Mouse (Mus musculus): ENCODE results near the gene Gm49354.
"Not testable (repeated sequence)": the region's sequence is repeated elsewhere in the genome, so short reads cannot be mapped to it uniquely, and the experiment has no call there.

Gm49354 gene

DNA sequence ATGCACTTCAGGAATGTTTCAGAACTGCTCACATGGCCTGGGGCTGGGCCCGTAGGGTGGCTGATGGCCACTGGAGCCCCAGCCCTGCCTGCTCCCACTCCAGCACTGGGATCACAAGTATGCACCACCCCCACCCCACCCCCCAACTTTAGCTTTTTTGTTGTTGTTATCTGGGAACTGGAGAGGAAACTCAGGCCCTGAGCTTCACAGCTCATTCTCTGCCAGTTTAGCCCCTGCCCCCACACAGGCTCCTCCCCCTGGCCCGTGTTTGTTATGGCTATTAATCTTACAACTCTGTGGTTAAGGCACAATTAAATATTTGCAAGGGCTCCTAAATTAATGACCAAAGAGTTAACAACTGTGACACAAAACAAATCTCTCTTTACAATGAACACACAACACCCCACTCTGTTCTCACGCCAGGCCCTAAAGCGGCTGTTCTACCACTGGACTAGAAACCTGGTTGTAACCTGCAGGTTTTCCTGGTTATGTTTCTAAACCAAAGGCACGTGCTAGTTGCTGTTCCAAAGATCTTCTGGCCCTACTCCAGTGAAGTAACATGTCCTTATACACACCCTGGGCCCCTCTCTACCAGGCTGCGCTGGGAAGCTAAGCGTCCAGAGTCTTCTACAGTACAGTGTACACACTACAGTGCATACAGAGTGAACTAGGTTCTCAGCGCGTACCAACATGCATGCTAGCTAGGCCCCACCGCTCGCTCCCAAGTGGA is 15.1 kb downstream of the Gm49354 start:
- DNase-seq, result peak; percentile 25

DNA sequence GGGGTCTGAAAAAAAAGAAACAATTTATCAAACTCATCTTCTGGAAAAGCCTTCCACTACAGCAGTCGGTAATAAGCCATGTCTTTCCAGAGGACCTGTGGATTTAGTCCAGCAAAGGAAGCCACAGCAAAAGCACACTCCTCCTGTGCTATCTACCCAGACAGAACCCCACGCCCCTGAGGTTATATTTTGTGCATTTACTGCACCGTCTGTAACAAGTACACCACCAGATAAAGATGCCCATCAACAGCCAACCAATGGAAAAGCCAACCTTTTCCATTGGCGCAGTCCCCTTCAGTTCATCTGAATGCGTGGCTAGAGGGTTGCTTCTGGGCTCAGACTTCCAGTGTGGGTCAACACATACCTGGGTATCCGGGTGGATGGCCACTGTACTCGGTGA is 19.3 kb downstream of the Gm49354 start:
- no peak for DNase-seq

DNA sequence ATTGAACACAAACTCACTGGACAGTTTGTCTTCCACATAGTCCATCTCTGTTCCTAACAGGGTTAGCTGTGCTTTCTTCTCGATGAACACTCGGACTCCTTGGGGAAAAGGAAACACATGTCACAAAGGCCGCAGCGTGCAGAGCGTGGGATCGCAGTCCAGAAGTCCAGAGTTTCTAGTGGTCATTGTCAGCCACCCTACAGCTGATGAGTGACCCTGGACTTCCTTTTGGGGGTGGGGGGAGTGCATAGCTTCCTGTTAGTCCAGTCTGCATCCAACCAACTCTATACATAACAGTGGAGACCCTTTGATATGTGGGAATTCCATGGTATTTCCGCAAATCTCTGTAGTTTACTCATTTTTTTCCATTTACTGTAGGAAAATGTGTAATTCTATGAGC is 25.1 kb downstream of the Gm49354 start:
- no peak for DNase-seq

DNA sequence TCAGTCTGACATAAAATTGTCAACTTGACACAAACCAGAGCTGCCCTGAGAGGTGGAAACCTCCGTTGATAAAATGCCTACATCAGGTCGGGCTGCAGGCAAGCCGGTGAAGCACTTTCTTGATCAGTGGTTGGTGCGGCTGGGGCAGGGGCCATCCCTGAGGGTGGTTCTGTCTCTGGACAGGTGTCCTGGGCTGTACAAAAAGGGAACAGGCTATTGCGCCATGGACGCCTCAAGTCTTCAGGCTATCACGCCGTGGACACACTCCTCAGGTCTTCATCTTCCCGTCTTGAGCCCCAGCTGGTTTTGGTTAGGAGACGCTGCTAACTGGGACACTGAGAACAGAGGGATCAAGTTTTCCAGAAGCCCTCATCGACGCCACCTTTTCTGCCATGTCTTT is 31.7 kb downstream of the Gm49354 start:
- no peak for DNase-seq

DNA sequence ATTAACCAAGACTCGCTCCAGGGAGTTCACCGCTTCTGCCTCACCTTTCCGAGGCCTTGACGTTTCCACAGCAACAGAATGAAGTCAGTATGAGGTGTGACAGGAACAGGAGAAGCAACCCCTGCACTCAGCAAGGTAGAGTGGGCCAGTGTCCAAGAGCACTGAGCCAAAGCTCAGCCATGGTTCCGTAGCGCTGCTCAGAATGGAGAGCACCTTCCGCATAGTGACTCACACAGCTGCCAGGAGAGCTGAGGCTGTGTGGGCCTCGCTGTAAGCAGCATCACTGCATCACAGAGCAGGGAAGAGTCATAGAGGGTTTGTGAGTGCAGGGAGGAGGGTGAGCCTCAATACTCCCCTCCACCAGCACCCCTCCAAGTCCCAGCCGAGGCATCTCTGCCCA is 35.3 kb downstream of the Gm49354 start, which contains the start of gene 1700014D04Rik:
Gene 1700014D04Rik, minus strand, starts transcription at position 42 of the 400 bp plus-strand sequence.
- DNase-seq, result no peak

DNA sequence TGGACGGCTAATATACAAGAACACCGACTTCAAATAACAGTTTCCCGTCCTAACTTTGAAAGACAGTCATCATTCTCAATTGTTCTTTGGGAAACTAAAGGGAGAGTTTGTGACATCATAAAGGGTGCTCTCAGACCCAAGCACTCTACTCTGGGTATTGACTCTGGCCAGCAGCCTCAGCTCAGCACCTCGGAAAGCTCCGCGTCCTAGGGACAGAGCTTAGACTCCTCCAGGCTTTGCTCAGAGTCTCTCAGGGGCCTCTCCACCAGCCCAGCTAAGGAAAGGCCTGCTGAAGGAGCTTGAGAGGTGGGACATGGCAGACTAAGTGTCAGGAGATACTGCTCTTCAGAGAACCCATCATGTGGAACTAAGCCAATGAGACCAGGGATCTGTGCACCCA is 35.9 kb downstream of the Gm49354 start:
- DNase-seq, result no peak

DNA sequence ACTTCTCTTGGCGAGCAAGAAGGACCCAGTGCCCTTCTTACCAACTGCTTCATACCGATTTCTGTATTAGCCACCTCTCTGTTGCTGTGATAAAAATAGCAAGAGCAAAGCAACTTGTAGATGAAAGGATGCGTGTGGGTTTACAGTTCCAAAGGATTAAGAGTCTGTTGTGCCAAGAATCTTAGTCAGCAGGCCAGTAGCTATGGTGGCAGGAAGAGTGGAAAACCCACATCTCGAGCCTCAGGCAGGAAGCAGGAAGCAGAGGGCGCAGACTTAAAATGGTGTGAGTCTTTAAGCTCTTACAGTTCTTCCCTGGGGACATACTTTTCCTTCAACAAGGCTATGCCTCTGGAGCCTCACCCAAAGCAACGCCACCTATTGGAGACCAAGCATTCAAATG is 36.6 kb downstream of the Gm49354 start:
- DNase-seq, result no peak

DNA sequence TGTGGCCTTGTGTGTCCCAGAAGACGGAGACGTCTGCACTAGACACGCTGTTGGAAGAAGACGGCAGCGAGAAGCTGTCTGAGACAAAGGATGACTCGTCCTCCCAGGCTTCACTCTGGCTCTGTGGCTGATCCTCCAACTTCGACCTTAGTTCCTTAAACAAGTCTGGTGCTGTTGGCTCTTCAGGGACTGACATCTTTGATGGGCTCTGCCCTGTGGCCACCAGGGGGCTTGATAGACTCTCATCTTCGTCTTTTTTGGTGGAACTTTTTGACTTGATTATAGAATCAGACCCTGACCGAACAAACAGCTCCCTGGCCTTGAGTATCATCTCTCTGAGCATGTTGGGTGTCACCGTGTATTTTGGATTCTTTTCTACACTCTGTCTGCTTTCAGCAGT is 40.3 kb downstream of the Gm49354 start:
- no peak for DNase-seq

DNA sequence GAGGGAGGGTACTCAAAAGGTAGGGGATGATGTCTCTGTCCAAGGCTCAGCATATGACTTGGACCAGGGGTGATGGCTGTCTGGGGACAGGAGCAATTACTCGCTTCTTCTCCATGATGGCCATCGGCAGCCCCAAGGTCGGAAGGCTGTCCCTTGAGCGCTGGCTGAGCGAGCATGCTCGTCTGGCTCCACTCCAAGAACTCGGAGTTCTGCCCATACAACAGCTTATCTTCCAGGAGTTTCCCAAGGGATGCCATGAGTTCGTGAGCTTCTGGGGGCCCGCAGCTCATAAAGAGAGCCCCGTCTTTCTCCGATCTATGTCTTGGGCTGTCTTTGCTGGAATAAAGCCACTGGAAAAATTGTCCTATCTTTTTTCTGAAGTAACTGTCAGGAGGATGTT is 40.9 kb downstream of the Gm49354 start:
- DNase-seq, result no peak

DNA sequence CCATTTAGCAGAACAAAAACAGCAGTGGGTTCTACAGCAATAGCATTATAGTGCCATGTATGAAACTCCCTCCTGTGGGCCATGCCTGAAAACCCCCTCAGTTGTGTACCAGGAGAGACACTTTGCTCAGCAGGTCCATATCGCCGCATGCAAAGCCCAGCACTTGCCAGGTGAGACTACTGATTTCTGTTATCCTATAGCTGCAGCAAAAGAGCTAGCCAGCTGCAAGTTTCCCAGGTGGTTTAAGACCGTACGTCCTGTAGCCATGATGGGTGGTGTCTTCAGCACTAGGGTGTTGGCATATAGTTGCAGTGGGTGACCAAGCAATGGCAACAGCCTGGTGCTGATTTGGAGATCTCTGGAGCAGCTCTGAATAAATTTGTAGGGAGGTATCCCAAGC is 42.6 kb downstream of the Gm49354 start:
- no peak for DNase-seq

DNA sequence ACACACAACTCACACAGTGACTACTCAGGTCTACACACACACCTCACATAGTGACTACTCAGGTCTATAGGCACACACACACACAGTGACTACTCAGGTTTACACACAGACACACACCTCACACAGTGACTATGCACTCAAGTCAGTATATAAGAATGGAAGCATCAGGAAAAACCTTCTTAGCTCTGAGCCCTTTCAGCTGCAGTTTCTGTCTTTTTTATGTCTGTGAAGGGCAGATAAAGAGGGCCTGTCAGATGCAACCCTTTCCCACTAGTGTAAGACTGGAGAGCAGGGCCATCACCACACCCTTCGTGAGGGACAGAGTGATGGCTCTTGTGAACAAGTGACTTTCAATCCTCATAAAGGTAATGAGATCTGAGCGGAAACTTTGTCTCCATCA is 43.6 kb downstream of the Gm49354 start:
- DNase-seq, result no peak

DNA sequence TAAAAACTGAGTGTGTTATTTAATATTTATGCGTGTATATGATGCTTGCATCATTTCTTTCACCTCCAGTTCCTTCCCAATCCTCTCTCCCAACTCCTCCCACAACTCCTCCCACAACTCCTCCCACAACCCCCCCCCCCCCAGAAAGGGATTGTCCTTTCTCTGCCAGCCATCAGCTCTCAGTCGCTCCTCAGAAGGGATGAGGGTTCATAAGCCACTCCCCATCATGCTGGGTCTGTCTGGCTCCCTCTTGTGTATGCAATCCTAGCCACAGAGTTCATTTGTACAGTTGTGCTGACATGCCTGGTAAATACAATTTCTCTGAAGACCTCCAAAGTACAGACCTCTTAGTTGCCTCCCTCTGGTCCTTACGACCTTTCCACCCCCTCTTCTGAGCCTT is 46.9 kb downstream of the Gm49354 start:
- no peak for DNase-seq

DNA sequence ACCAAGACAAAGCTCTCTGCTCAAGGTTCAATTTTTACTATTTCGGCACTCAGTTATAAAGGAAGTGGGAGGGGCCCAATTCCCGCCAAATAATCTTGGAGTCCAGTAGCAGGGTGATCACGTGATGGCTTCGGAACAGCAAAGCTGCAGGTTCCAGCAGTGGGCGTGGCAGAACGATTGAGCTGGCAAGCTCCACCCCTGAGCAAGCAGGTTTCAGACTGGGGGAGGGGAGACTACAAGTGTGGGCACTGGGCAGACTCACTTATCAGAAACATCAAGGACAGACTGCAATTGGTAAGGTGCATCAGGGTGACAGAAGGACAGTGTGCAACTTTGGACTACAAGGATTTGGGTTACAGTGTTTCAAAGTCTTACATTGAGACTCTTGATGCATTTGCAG is 47.7 kb downstream of the Gm49354 start:
- DNase-seq, result not testable (repeated sequence)

DNA sequence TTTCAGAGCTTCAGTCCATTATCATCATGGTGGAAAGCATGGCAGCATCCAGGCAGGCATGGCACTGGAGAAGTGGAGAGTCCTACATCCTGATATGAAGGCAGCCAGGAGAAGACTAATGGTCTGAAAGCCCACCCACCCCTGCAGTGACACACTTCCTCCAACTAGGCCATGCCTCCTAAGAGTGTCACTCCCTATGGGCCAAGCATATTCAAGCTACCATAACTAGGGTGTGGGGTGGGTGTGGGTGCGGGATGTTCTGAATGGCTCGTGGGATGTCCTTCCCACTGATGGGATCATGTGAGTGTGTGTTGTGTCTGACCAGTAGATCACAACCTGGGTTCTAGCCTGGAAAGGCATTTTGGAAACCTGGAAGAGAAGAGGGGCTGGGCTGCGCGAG is 48.1 kb downstream of the Gm49354 start:
- DNase-seq, result no peak

DNA sequence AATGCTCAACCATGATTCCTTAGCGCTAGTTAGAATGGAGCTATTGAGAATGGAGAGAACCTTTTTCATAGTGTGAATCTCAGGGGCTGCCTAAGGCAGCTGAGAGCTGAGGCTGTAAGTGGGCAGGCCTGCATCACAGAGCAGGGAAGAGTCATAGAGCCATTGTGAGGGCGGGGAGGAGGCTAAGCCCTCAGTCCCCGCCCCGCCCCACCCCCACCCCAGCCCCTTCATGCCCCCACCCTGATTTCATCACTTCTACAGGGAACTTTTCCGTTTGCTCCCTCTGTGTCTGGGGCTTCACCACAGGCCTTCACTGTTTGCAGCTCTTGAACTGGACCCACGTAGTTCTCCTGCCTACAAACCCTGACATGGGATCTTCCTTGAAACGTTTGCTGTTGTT is 50.4 kb downstream of the Gm49354 start, which contains the start of gene Spata31d1d:
Gene Spata31d1d, minus strand, starts transcription at position 101 of the 400 bp plus-strand sequence.
- no peak for DNase-seq

DNA sequence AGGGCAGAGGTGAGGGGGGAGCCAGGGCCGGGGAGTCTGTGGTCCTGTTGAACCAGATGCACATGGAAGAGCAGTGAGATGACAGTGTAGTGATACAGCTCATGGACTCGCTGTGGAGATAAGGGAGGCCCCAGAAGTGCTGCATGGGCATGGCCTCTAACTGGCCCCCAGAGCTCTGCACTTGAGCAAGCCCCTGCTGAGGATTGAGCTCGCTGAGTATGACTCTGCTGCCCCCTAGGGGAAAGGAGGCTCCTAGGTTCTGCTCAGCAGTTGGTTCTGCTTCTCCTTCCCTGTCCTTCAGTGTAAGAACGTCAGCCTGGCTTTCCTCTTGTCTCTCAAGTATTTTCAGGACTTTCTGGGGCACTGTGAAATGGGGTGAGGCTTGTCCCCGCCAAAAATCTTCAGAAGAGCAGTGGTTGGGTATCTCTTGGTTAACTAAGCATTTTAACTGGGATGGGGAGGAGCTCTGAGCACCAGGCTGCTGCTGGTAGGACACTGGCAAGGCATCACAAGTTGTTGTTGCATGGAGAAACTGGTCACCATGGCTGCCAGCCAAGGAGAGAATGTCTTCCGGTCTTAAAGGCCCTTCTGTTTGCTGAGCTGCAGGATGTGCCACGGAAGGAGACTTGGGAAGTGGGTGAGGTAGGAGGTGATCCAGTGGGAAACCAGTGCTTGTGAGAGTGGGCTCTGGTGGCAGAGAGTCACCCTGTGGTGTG is 53.5 kb downstream of the Gm49354 start:
- DNase-seq, result peak; percentile 83

DNA sequence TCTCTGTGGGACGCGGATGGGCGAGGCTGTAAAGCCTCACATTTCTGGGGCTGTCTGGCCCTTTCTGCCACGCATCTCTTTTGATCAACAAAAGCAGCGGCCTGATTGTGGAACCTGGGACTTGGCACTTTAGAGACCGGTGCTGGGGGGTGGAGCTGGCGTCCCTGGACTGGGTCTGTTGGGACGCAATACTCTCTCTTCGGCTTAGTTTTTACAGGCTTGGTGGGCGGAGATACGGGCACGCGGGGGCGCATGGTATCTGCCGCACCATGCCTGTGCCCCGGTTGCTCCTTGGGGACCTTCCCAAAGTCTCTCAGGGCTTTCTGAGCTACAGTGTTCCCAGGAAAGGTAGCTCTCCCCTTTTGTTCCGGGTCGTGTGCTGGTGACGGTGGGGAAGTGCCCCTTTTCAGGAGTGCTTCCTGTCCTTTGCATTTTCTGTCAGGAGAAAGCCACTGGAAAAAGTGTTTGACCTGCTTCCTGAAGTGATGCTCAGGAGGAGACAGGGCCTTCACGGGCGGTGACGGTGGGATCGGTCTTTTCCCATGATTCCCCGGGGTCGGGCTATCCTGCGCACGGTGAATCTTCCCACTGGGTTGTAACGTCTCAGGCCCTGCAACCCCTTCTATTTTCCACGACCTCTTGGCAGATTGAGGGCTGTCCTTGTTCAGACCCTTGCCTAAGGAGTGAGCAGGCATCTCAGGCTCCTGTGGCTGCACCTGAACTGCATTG is 55.7 kb downstream of the Gm49354 start:
- no peak for DNase-seq

DNA sequence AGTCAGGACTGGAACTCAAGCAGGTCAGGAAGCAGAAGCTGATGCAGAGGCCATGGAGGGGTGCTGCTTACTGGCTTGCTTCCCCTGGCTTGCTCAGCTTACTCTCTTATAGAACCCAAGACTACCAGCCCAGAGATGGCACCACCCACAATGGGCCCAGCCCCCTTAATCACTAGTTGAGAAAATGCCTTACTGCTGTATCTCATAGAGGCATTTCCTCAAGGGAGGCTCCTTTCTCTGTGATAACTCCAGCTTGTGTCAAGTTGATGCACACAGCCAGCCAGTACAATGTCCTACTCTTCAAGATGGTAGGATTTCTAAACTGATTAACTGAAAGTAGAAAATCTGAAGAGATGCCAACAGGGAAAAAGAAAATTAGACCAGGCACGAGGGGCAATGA is 60.0 kb downstream of the Gm49354 start:
- not testable (repeated sequence) for DNase-seq

DNA sequence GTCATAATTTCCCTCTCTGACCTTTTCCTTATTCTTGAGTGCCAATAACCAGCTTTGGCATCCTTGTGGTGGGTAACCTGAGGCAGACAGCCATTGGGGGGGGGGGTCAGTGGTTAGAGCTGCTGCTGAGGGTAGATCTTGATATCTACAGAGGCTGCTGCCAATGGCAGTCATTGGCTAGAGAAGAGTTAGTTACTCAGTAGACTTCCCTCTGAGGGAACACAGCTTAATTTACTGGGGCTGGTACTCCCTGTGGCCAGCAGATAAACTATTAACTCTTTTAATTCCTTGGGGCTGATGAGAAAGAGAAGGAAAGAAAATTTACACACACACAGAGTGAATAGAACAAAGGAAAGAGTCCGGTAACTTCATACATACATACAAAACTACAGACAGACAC is 62.6 kb downstream of the Gm49354 start:
- no peak for DNase-seq

DNA sequence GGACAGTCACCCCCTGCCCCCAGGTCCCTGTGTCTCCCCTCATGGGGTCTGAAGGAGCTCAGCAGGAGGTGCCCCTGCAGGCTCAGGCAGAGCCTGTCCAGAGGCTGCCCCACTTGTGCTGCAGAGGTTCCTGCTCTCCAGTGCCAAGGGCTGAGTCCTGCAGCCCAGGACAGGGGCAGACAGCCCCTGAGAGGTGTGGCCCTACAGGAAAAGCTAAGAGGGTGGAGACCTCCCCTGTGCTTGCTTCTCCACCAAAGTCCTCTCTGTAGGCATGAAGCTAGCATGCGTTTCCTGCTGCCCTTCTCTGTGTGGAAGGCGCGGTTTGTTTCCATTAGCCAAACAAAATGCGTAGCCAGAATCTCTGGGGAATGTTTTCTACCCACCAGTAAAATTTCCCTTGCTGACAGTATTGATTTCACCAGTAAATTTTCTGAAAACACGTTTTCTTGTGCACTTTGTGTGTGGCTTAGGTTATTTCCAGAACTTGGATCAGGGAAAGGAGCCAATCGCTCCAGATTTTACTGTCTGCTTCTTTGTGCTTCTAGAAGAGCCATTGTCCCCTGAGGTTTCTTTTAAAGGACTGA is 63.1 kb downstream of the Gm49354 start:
- DNase-seq, result not testable (repeated sequence)

DNA sequence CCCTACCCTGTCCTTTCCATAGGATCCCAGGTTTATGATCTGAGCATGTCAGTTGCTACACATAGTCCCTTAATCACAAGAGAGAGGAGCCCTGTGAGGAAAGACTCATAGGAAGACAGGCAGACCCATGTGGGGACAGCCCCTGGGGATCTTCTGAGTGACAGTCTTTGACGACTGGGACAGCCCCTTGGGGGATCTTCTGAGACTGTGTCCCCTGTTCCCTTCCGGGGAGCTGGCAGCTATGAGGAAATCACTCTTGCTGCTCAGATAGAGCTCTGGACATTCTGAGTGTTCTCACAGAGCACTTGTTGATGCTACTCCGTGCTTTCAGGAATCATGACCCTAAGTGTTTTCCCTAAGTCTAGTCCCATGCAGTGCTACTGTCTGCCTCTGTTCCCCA is 68.3 kb downstream of the Gm49354 start:
- DNase-seq, result no peak

DNA sequence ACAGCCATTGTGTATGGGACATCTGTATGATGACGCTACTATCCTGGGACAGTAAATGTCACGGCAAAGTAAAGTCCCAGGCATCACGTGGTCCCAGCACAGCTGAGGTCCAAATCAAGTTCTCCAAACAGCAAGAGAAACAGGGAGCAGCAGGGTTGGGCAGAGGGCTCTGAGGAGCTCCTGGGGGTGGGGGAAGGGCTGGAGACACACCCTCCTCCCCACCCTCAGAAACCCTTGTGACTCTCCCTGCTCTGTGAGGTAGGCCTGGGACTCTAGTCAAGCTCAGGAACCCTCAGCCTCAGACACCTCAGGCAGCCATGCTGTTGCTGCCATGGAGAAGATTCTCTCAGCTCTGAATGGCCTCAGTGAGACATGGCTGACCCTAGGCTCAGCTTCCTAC is 70.1 kb downstream of the Gm49354 start, which contains the start of gene Spata31d1b:
Gene Spata31d1b, plus strand, starts transcription at position 301 of the 400 bp plus-strand sequence.
- DNase-seq, result not testable (repeated sequence)

DNA sequence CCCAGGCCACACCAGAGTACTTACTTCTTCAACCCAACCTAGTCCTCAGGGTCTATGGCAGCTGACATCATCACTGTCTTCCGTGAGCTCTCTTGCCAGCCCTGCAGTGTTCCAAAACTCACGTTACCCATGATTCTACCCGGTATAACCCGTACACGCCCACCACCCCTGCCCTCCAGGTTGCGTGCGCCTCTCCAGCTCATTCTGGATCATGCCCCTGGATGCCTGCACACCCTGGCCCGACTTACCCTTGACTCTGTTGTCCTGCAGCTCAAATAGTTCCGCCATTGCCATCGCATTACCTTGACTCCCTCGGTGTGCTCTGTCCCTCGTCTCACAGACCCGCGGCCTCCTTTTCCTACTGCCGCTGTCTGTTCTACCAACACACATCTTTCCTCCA is 71.8 kb downstream of the Gm49354 start, which contains the start of gene Spata31d1a:
Gene Spata31d1a, minus strand, starts transcription at position 101 of the 400 bp plus-strand sequence.
- DNase-seq, result no peak

Data from cerebellum, adult 9-11 months (tissue).